Mouse (Mus musculus) ES-E14 (cell line): ENCODE results near the gene Tmem242. TPM values are rescaled to one million over a fixed set of nuclear protein-coding genes. Genes with fewer than 3 reads are reported as not detected.
A peak's percentile ranks its signal among the peaks of the same experiment; 100 is the strongest.

Source experiments
- DNase-seq: peaks from one replicate; pipeline ENCODE4 v3.0.0-alpha.2; 2013; ENCODE audit warnings: low read depth, low spot score
- H3K27ac ChIP-seq: 2 replicates; pipeline ENCODE4 v1.5.1; 2012; ENCODE audit warnings: low read depth, mild to moderate bottlenecking, low read length, moderate library complexity, mixed read lengths; ENCODE audit not compliant: poor library complexity, insufficient read depth, severe bottlenecking
- H3K36me3 ChIP-seq: 2 replicates; pipeline ENCODE4 v1.6.1; 2012; ENCODE audit warnings: mild to moderate bottlenecking, low read length, moderate library complexity, mixed read lengths; ENCODE audit not compliant: control insufficient read depth, poor library complexity, insufficient read depth, severe bottlenecking
- H3K4me1 ChIP-seq, 2 experiments: fragments of 150-350 bp in 1 of 2; sonication (generic) in 1 of 2; 2 replicates each; pipeline ENCODE4 v1.6.1; 2012; ENCODE audit warnings: low read length in 2 of 2, mild to moderate bottlenecking in 1 of 2, mixed read lengths in 1 of 2; ENCODE audit not compliant: control insufficient read depth in 2 of 2, insufficient read depth in 2 of 2, poor library complexity in 1 of 2
- H3K4me3 ChIP-seq, 2 experiments: fragments of 150-350 bp in 1 of 2; sonication (generic) in 1 of 2; 2 replicates each; pipeline ENCODE4 v1.5.1; 2012; ENCODE audit warnings: low read length in 2 of 2, low read depth in 1 of 2, mild to moderate bottlenecking in 1 of 2, mixed read lengths in 1 of 2; ENCODE audit not compliant: insufficient read depth in 1 of 2, poor library complexity in 1 of 2, severe bottlenecking in 1 of 2
- H3K9ac ChIP-seq: 2 replicates; pipeline ENCODE4 v1.6.1; 2012; ENCODE audit warnings: low read depth, mild to moderate bottlenecking, low read length, mixed read lengths; ENCODE audit not compliant: poor library complexity, insufficient read depth, severe bottlenecking
- H3K9me3 ChIP-seq: fragments of 150-350 bp; sonication (generic); 2 replicates; pipeline ENCODE4 v1.6.1; 2012; ENCODE audit warnings: low read depth, mild to moderate bottlenecking, low read length; ENCODE audit not compliant: control insufficient read depth, insufficient read depth
- CHD2 ChIP-seq: IDR thresholded peaks from 2 replicates; pipeline ENCODE4 v1.6.1; 2014; ENCODE audit warnings: mild to moderate bottlenecking, low read depth, low read length, inconsistent platforms
- HCFC1 ChIP-seq: IDR thresholded peaks from 2 replicates; pipeline ENCODE4 v1.6.1; 2012; ENCODE audit warnings: low read length, inconsistent platforms, borderline replicate concordance; ENCODE audit not compliant: insufficient read depth
- MAFK ChIP-seq: IDR thresholded peaks from 2 replicates; pipeline ENCODE4 v1.6.1; 2014; ENCODE audit warnings: mild to moderate bottlenecking, low read depth, low read length, inconsistent platforms; ENCODE audit not compliant: insufficient read depth
- ZC3H11A ChIP-seq: IDR thresholded peaks from 2 replicates; pipeline ENCODE4 v1.6.1; 2012; ENCODE audit warnings: low read depth, mild to moderate bottlenecking, inconsistent platforms, low read length, borderline replicate concordance
- ZNF384 ChIP-seq: IDR thresholded peaks from 2 replicates; pipeline ENCODE4 v1.6.1; 2012; ENCODE audit warnings: low read depth, low read length, inconsistent platforms
- in situ Hi-C, 2 experiments: fragments of 600-800 bp; cut with MboI; formaldehyde crosslinking; loops; one replicate each; pipeline ENCODE4 v1.15.1; 2025; ENCODE audit warnings: low sequenced_read_pairs in 2 of 2, inconsistent platforms in 1 of 2; ENCODE audit not compliant: unreplicated experiment in 2 of 2
- total RNA-seq: library from RNA; depleted of rRNA; stranded (reverse); fragments of 300-350 nt; gene quantifications from 2 replicates; pipeline ENCODE4 v1.2.3, GENCODE M21; 2012

The Tmem242 gene
- total RNA-seq, 1 experiment = 61.6 TPM

DNA sequence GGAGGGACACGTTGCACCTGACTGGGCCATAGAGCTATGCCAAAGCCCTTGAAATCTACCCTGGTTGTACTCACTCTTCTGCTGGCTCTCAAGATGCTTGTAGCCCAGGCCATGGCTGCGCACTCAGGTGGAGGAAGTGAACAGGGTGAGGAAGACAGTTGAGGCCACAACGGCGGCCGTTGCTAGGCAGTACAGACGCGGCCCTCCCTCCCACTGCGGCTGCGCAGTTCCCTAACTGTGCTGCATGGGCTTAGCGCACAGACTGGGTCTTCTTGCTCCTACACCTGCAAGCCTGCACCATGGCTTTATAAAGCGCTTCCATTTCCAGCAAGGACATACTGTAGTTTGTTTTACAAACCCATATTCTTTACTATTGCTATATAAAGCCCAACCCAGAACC, 21.5 kb downstream of the Tmem242 start, which contains the start of gene Ldhal6b:
Gene Ldhal6b, minus strand, starts transcription at position 223 of the 400 bp plus-strand sequence.
- H3K27ac ChIP-seq = no peak within 1 kb of the TSS
- in situ Hi-C loops = no loop called here
- H3K9me3 ChIP-seq = no peaks in the 10 kb centered on the region
- peaks cover 3 to 4% of the 10 kb centered on the region in 2 experiments; a peak in 2 of 4 replicates for H3K4me1 ChIP-seq
- no peak for DNase-seq
- H3K4me3 ChIP-seq = peak within 1 kb of the TSS; percentile 32 to 52; a peak in 3 of 4 replicates
- peak within 1 kb of the TSS; percentile 50; the same call in 1 of the 2 replicates for H3K9ac ChIP-seq
- no peak for TF ChIP-seq ZC3H11A
- TF ChIP-seq MAFK = no peak
- TF ChIP-seq HCFC1 = no peak
- no peak for TF ChIP-seq CHD2
- no peak for TF ChIP-seq ZNF384
- peaks cover 5% of the 10 kb centered on the region; the same call in 1 of the 2 replicates for H3K36me3 ChIP-seq

DNA sequence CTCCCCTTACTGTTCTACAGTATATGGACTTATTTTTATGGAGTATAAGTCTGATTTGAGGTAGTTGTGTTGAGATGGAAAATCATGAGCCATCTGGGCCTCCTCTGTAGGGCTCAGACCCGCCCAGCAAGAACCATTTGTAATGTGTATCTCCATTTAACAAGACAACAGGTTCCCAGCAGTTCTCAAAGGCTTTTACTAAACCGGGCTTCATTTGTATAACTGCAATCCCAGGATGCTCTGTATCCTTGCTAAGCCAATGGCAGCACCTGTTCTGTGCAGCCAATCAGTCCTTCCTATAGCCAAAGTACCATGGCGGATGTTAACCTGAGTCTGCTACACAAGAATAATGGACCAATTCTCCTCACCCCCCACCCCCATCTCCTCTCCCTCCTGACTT, 23.5 kb downstream of the Tmem242 start:
- Histone ChIP-seq H3K27ac (no peak overlapping the region), H3K9me3 (no peaks in the 10 kb centered on the region), H3K4me1 (peaks cover 3 to 6% of the 10 kb centered on the region in 2 experiments; a peak in 3 of 4 replicates), H3K36me3 (peaks cover 5% of the 10 kb centered on the region; the same call in 1 of the 2 replicates), H3K4me3 (no peak overlapping the region), H3K9ac (no peak overlapping the region)
- DNase-seq = no peak
- in situ Hi-C loops = no loop called here
- TF ChIP-seq CHD2 (no peak), MAFK (no peak), ZC3H11A (no peak), HCFC1 (no peak), ZNF384 (no peak)

DNA sequence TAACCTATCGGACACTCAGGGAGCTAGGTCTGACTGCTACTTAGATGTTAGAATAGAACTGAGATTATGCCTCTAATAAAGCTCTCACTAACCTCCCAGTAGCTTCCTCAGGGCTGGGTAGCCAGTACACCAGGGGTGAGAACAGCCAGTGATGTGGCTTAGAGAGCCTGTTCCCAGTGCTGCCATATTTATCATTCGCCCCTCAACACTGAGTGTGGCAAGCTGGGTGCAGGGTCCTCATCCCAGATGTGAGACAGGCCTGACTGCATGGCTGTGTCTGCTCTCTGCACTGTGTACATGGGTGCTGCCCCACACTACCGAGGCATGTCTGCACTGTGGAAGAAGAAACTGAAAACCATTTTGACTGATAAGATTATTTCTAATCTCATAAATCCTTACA, 26.0 kb downstream of the Tmem242 start:
- no peak for DNase-seq
- Histone ChIP-seq H3K9me3 (no peaks in the 10 kb centered on the region), H3K4me1 (peaks cover 0 to 6% of the 10 kb centered on the region in 2 experiments; a peak in 2 of 4 replicates), H3K27ac (no peak overlapping the region), H3K9ac (no peak overlapping the region), H3K36me3 (peaks cover 8% of the 10 kb centered on the region; the same call in 1 of the 2 replicates), H3K4me3 (no peak overlapping the region)
- in situ Hi-C loops = no loop called here
- TF ChIP-seq MAFK (no peak), HCFC1 (no peak), ZC3H11A (no peak), CHD2 (no peak), ZNF384 (no peak)

DNA sequence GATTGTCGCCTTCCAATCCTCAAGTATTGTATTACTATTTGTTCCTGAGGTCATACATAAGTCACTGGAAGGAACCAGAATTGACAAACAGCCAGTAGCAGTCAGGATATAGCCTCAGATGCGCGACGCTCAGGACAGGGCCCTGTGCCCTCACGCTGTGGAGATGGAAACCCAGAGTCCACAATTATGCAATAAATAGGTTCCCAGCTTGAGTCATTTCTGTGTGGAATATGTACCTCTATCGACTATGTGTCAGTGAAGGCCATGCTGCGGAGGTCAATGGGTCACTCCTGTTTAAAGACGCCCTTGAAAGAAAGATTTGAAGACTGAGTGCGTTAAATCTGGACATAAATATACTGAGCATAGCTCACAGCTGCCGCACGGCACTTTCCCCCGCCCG, 26.7 kb downstream of the Tmem242 start:
- H3K36me3 ChIP-seq = peaks cover 7% of the 10 kb centered on the region; the same call in 1 of the 2 replicates
- DNase-seq = no peak
- no peaks in the 10 kb centered on the region for H3K9me3 ChIP-seq
- H3K4me1 ChIP-seq = peaks cover 0 to 3% of the 10 kb centered on the region in 2 experiments; a peak in 2 of 4 replicates
- H3K4me3 ChIP-seq = no peak overlapping the region
- TF ChIP-seq MAFK (no peak), ZNF384 (no peak)
- H3K27ac ChIP-seq = no peak overlapping the region
- no peak overlapping the region for H3K9ac ChIP-seq
- in situ Hi-C loops = no loop called here

DNA sequence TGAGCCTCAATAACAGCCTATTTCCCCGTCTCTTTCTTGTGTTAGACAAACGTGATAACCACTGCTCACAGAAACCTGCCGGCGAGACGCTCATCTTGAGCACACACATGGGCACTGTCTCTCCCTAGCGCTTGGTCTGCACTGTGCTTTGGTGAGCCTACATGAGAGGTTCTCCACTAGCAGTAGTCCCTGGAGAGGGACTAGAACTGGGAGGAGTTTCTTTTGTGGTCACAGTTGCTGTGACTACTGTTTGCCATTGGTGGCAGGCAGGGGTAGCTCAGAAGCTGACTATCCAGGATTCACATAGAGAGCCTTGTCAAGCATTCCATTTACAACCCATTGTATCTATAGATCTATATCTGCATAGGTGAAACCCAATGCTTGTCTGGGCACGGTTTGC, 27.3 kb downstream of the Tmem242 start:
- Histone ChIP-seq H3K9ac (no peak overlapping the region), H3K4me3 (no peak overlapping the region), H3K36me3 (peaks cover 5% of the 10 kb centered on the region; the same call in 1 of the 2 replicates), H3K4me1 (peaks cover 0 to 2% of the 10 kb centered on the region in 2 experiments; a peak in 2 of 4 replicates), H3K9me3 (no peaks in the 10 kb centered on the region), H3K27ac (no peak overlapping the region)
- in situ Hi-C loops = no loop called here
- no peak for DNase-seq
- no peak for TF ChIP-seq CHD2
- no peak for TF ChIP-seq ZNF384
- no peak for TF ChIP-seq ZC3H11A
- no peak for TF ChIP-seq MAFK
- TF ChIP-seq HCFC1 = no peak
